Mouse (Mus musculus): Measurements from ENCODE around the gene 2410002F23Rik. TPM values are rescaled to one million over a fixed set of nuclear protein-coding genes. Genes with fewer than 3 reads are reported as not detected.
"Not testable (repeated sequence)": the region's sequence is repeated elsewhere in the genome, so short reads cannot be mapped to it uniquely, and the experiment has no call there.

2410002F23Rik gene
- polyA plus RNA-seq, 1 experiment from 2014 or later, result 210 TPM

GRCm38 (mm10) chr7:44281586-44281985 is 35.1 kb downstream of the 2410002F23Rik start:
- peaks cover 7% of the 10 kb centered on the region; the same call in 1 of the 2 replicates for H3K27me3 ChIP-seq
- peaks cover 5% of the 10 kb centered on the region; the same call in 1 of the 2 replicates for H3K9me3 ChIP-seq
- H3K27ac ChIP-seq, result no peak overlapping the region
- H3K9ac ChIP-seq, result no peak overlapping the region
- no peak for ATAC-seq (ENCODE audit: insufficient number of reproducible peaks, insufficient read depth, low FRiP score, low TSS enrichment, low read depth)
- H3K4me1 ChIP-seq, result no peaks in the 10 kb centered on the region
- WGBS, result 83% methylated on average over 7 of the region's 7 CpGs
- no peaks in the 10 kb centered on the region for H3K36me3 ChIP-seq
- no peak overlapping the region for H3K4me2 ChIP-seq
- H3K4me3 ChIP-seq, result no peak overlapping the region

DNA sequence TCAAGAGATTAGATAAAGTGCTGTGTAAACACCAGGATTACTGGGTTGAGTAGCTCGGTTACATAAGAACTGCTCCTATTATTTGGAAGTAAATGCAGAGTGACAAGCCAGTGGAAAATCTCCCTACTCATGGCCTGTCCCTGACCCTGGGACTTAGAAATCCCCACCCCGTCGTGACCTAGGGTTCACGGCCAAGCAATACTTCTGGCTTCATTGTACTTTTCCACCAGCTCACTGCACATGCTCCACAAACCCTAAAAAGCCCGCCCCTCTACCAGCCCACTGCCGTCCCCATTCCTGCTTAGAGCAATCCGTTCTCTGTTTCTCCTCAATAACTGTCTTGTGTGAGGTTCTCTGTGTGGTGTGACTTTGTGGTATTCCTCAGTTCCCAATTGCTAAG is 41.2 kb downstream of the 2410002F23Rik start:
- WGBS, result 73% methylated on average over 7 of the region's 7 CpGs
- no peak overlapping the region for H3K4me3 ChIP-seq
- H3K36me3 ChIP-seq, result no peaks in the 10 kb centered on the region
- no peak overlapping the region for H3K9ac ChIP-seq
- H3K27ac ChIP-seq, result no peak overlapping the region
- no peak for ATAC-seq (ENCODE audit: insufficient number of reproducible peaks, insufficient read depth, low FRiP score, low TSS enrichment, low read depth)
- no peak overlapping the region for H3K4me2 ChIP-seq
- peaks cover 6% of the 10 kb centered on the region; the same call in 1 of the 2 replicates for H3K9me3 ChIP-seq
- no peaks in the 10 kb centered on the region for H3K4me1 ChIP-seq
- H3K27me3 ChIP-seq, result peaks cover 5% of the 10 kb centered on the region

DNA sequence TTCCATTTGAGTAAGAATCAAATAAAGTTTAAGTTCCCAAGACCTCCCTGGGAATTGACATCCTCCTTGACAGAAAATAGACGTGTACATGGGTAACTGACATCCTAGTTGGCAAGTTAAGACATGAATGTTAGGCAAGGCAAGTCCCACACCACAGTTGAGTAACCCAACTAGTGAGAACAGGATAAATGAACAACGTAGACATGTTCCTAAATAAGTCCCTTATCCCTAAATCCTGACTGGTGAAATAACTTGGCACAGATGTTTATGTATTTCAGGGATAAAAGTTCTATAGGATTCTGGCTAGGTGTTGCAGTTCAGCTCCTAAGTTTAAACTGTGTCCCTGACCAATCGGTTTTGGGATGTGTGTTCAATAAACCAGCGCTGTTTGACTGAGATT is 44.5 kb downstream of the 2410002F23Rik start:
- Histone ChIP-seq H3K36me3 (no peaks in the 10 kb centered on the region), H3K9ac (no peak overlapping the region), H3K27ac (no peak overlapping the region), H3K4me3 (no peak overlapping the region), H3K9me3 (peaks cover 6% of the 10 kb centered on the region; the same call in 1 of the 2 replicates), H3K27me3 (peaks cover 5% of the 10 kb centered on the region; the same call in 1 of the 2 replicates), H3K4me1 (no peaks in the 10 kb centered on the region), H3K4me2 (no peak overlapping the region)
- 76% methylated on average over 4 of the region's 4 CpGs for WGBS
- ATAC-seq (ENCODE audit: insufficient number of reproducible peaks, insufficient read depth, low FRiP score, low TSS enrichment, low read depth), result no peak

DNA sequence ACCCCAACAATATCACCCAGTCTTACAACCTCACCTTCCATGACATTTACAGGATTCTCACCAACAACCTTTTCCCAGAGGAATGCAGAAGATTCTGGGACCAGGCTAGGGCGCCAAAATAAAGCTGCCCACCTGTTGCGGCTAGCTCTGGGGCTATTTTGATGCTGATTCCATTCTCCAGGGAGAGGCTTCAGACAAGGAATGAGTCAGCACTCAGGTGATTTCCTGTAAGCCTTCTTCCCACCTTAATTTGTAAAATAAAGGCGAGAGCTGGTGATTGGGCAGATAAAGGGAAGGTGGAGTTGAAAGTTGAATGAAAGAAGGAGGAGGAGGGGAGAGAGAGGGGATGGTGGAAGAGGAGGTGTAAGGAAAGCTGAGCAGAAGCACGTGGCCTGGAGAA is 44.9 kb downstream of the 2410002F23Rik start:
- Histone ChIP-seq H3K27me3 (peaks cover 5% of the 10 kb centered on the region; the same call in 1 of the 2 replicates), H3K27ac (no peak overlapping the region), H3K9me3 (peaks cover 8% of the 10 kb centered on the region; the same call in 1 of the 2 replicates), H3K4me2 (no peak overlapping the region), H3K4me1 (no peaks in the 10 kb centered on the region), H3K4me3 (no peak overlapping the region), H3K36me3 (no peaks in the 10 kb centered on the region), H3K9ac (no peak overlapping the region)
- no peak for ATAC-seq (ENCODE audit: insufficient number of reproducible peaks, insufficient read depth, low FRiP score, low TSS enrichment, low read depth)
- WGBS, result 51% methylated on average over 4 of the region's 4 CpGs

DNA sequence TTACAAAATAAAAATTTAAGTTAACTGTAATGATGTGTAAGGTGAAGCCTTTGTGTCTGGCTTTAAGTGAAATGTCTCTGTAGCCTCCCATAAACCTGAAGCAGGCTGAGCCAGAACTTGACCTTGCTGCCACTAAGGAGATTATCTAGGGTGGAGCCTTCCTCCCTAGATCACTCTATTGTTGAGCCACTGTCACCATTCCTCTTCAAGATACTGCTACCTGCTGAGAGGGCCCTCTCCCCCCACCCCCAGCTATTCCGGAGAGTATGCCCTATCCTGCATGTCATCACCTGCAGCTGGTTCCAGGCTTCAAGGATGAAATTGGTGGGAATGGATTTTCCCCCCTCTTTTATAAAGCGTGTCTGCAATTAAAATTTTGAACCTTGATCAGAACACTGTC is 51.0 kb downstream of the 2410002F23Rik start:
- H3K27me3 ChIP-seq; H3K9ac ChIP-seq; H3K4me3 ChIP-seq; H3K9me3 ChIP-seq; H3K4me1 ChIP-seq; H3K36me3 ChIP-seq; H3K4me2 ChIP-seq; H3K27ac ChIP-seq; ATAC-seq (ENCODE audit: insufficient number of reproducible peaks, insufficient read depth, low FRiP score, low TSS enrichment, low read depth): not testable (repeated sequence)
- 76% methylated on average over 2 of the region's 2 CpGs for WGBS

Other genes starting within 250 kb of the 2410002F23Rik start
- not detected in 2 replicates for gene Klk1b26, start 234.6 kb upstream of the 2410002F23Rik start, polyA plus RNA-seq (2015; fragmentation: Nextera tagmentation; extraction: Ambion mirVana)
- gene Klk1b27, start 194.4 kb upstream of the 2410002F23Rik start, polyA plus RNA-seq (2015; fragmentation: Nextera tagmentation; extraction: Ambion mirVana), result not detected in 2 replicates
- not detected in 2 replicates for gene Klk1b21, start 144.4 kb upstream of the 2410002F23Rik start, polyA plus RNA-seq (2015; fragmentation: Nextera tagmentation; extraction: Ambion mirVana)
- gene Klk1b22, start 134.0 kb upstream of the 2410002F23Rik start, polyA plus RNA-seq (2015; fragmentation: Nextera tagmentation; extraction: Ambion mirVana), result not detected in 2 replicates
- gene Klk1b16, start 110.0 kb upstream of the 2410002F23Rik start, polyA plus RNA-seq (2015; fragmentation: Nextera tagmentation; extraction: Ambion mirVana), result not detected in 2 replicates
- not detected in 2 replicates for gene Klk1b24, start 58.5 kb upstream of the 2410002F23Rik start, polyA plus RNA-seq (2015; fragmentation: Nextera tagmentation; extraction: Ambion mirVana)
- not detected in 2 replicates for gene Klk1b3, start 48.5 kb upstream of the 2410002F23Rik start, polyA plus RNA-seq (2015; fragmentation: Nextera tagmentation; extraction: Ambion mirVana)
- gene Klk1b4, start 39.3 kb upstream of the 2410002F23Rik start, polyA plus RNA-seq (2015; fragmentation: Nextera tagmentation; extraction: Ambion mirVana), result not detected in 2 replicates
- not detected in 2 replicates for gene Klk1b5, start 30.8 kb upstream of the 2410002F23Rik start, polyA plus RNA-seq (2015; fragmentation: Nextera tagmentation; extraction: Ambion mirVana)
- gene Klk1, start 21.4 kb upstream of the 2410002F23Rik start, polyA plus RNA-seq (2015; fragmentation: Nextera tagmentation; extraction: Ambion mirVana), result not detected in 2 replicates
- 0.21 TPM in 1 of 2 replicates, not detected in the other for gene Gm36864, start 10.5 kb upstream of the 2410002F23Rik start, polyA plus RNA-seq (2015; fragmentation: Nextera tagmentation; extraction: Ambion mirVana)
- gene 1700028J19Rik, start within 50 bp of the 2410002F23Rik start, polyA plus RNA-seq (2015; fragmentation: Nextera tagmentation; extraction: Ambion mirVana), result 1.4 TPM in 2 replicates
- 0.13 TPM in 1 of 2 replicates, not detected in the other for gene Acp4, start 10.7 kb downstream of the 2410002F23Rik start, polyA plus RNA-seq (2015; fragmentation: Nextera tagmentation; extraction: Ambion mirVana)
- not detected in 2 replicates for gene Gm15517, start 14.7 kb downstream of the 2410002F23Rik start, polyA plus RNA-seq (2015; fragmentation: Nextera tagmentation; extraction: Ambion mirVana)
- gene Clec11a, start 60.2 kb downstream of the 2410002F23Rik start, polyA plus RNA-seq (2015; fragmentation: Nextera tagmentation; extraction: Ambion mirVana), result 9.1 and 11.9 TPM in 2 replicates
- 5.5 and 6.8 TPM in 2 replicates for gene Shank1, start 63.5 kb downstream of the 2410002F23Rik start, polyA plus RNA-seq (2015; fragmentation: Nextera tagmentation; extraction: Ambion mirVana)
- gene Syt3, start 137.4 kb downstream of the 2410002F23Rik start, polyA plus RNA-seq (2015; fragmentation: Nextera tagmentation; extraction: Ambion mirVana), result 4.1 and 4.9 TPM in 2 replicates
- 0.19 and 1.4 TPM in 2 replicates for gene 1700008O03Rik, start 139.1 kb downstream of the 2410002F23Rik start, polyA plus RNA-seq (2015; fragmentation: Nextera tagmentation; extraction: Ambion mirVana)
- gene Lrrc4b, start 182.3 kb downstream of the 2410002F23Rik start, polyA plus RNA-seq (2015; fragmentation: Nextera tagmentation; extraction: Ambion mirVana), result 1.5 and 1.6 TPM in 2 replicates
- gene Aspdh, start 218.7 kb downstream of the 2410002F23Rik start, polyA plus RNA-seq (2015; fragmentation: Nextera tagmentation; extraction: Ambion mirVana), result 0.69 and 2.2 TPM in 2 replicates
- 93.6 and 106 TPM in 2 replicates for gene Josd2, start 221.3 kb downstream of the 2410002F23Rik start, polyA plus RNA-seq (2015; fragmentation: Nextera tagmentation; extraction: Ambion mirVana)
- gene Emc10, start 249.8 kb downstream of the 2410002F23Rik start, polyA plus RNA-seq (2015; fragmentation: Nextera tagmentation; extraction: Ambion mirVana), result 126 and 129 TPM in 2 replicates
- 19.9 and 22.4 TPM in 2 replicates for gene Fam71e1, start 249.9 kb downstream of the 2410002F23Rik start, polyA plus RNA-seq (2015; fragmentation: Nextera tagmentation; extraction: Ambion mirVana)

All from embryonic facial prominence, embryonic 13.5 days (tissue).